27 mouse cellular contexts compared by ENCODE assay signal in the genomic region with DNA sequence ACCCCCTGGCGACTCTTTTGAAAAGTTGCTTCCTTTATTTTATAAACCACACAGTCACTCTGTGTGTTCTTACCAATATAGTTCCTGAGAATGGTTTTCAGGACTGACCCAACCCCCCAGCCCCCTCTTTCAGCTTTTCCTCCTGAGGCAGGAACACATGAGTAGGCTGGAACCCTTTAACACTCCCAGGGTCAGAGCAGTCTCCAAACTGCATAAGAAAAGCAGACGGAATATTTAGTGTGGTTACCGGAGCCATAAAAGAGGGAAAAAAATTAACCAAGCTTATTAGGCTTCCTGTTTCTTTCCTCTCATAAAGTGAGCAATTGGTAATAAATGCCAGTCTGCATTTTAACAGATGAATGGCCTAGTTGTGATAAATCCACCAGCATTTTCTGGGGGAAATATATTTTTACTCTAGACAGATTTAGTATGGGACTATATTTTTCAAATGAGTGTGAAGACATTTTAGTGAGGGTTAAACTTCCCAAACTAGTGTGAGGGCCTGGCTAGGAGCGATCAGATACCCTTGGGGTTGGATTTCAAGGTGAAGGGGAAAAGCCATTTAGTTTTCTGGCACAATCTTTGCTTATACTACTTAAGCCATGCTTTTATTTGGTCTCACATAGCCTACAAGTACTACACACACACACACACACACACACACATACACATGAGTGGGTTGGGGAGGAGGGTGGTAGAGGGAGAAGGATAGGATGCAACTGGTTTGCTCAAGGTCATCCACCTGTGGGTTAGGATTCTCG. TPM values are rescaled to one million over a fixed set of nuclear protein-coding genes. Genes with fewer than 3 reads are reported as not detected.
A peak's percentile ranks its signal among the peaks of the same experiment; 100 is the strongest.
DNase-seq lines count a peak whose midpoint lies in the region; ATAC-seq and TF ChIP-seq lines count a peak whose summit lies in the region.
"Had no signal": no experiment of that assay in that cellular context is flagged by ENCODE, and none has a peak within 500 bp of the region (broad histone marks: within the 10 kb centered on the region; RNA-seq: fewer than 3 reads in every experiment).

No protein-coding gene starts in this region.

- H3K27ac ChIP-seq in limb, embryonic 11.5 days (replicated peaks; ENCODE audit: low read depth, low read length) = peak overlapping the region; percentile 42; the same call in 1 of the 2 replicates
- H3K27ac ChIP-seq in limb, embryonic 10.5 days = no peak overlapping the region
- H3K27ac ChIP-seq in kidney, embryonic 14.5 days (ENCODE audit: low read depth, low read length) = peak overlapping the region; percentile 38; the same call in 1 of the 2 replicates
- H3K27ac ChIP-seq in limb, embryonic 15.5 days = no peak overlapping the region
- no peak overlapping the region for H3K27ac ChIP-seq in hindbrain, postnatal 0 days
- H3K27ac ChIP-seq: forebrain, embryonic 13.5 days; left cerebral cortex, adult 2 months; macrophage; midbrain, embryonic 10.5 days had no signal

- peak; percentile 85 for ATAC-seq in limb, embryonic 11.5 days (ENCODE audit: insufficient number of reproducible peaks, low FRiP score, low TSS enrichment, low read depth)
- peak; percentile 77 for ATAC-seq in kidney, embryonic 14.5 days (ENCODE audit: low FRiP score, low TSS enrichment)
- peak; percentile 52; the same call in 1 of the 2 replicates for ATAC-seq in limb, embryonic 15.5 days (ENCODE audit: insufficient number of reproducible peaks, low FRiP score, low TSS enrichment, low read depth)
- no peak for ATAC-seq in megakaryocyte progenitor cell, adult 5-6 weeks (replicated peaks; ENCODE audit: poor library complexity)
- no peak for ATAC-seq in hindbrain, postnatal 0 days
- ATAC-seq: forebrain, embryonic 13.5 days; lung, postnatal 0 days had no signal

- no peaks in the 10 kb centered on the region for H3K9me3 ChIP-seq in limb, embryonic 11.5 days (ENCODE audit: control insufficient read depth, low read length)
- no peaks in the 10 kb centered on the region for H3K9me3 ChIP-seq in limb, embryonic 10.5 days (replicated peaks)
- no peaks in the 10 kb centered on the region for H3K9me3 ChIP-seq in kidney, embryonic 14.5 days (ENCODE audit: control insufficient read depth, low read length)
- H3K9me3 ChIP-seq in limb, embryonic 15.5 days = no peaks in the 10 kb centered on the region
- no peaks in the 10 kb centered on the region for H3K9me3 ChIP-seq in hindbrain, postnatal 0 days (ENCODE audit: low read length)
- H3K9me3 ChIP-seq: forebrain, embryonic 13.5 days; midbrain, embryonic 10.5 days had no signal

- H3K9ac ChIP-seq in limb, embryonic 11.5 days (ENCODE audit: low read length) = no peak overlapping the region
- H3K9ac ChIP-seq in kidney, embryonic 14.5 days (ENCODE audit: low read depth, low read length) = no peak overlapping the region
- H3K9ac ChIP-seq in limb, embryonic 15.5 days = no peak overlapping the region
- H3K9ac ChIP-seq in hindbrain, postnatal 0 days (replicated peaks; ENCODE audit: low read length) = no peak overlapping the region
- H3K9ac ChIP-seq: forebrain, embryonic 13.5 days had no signal

- TF ChIP-seq CTCF in hindbrain, postnatal 0 days (IDR thresholded peaks at IDR 0.05; ENCODE audit: low read depth) = no peak

- H3K4me1 ChIP-seq in limb, embryonic 11.5 days (ENCODE audit: control insufficient read depth, insufficient read depth, low read length) = no peaks in the 10 kb centered on the region
- peaks cover 6% of the 10 kb centered on the region; the same call in 1 of the 2 replicates for H3K4me1 ChIP-seq in limb, embryonic 10.5 days
- no peaks in the 10 kb centered on the region for H3K4me1 ChIP-seq in kidney, embryonic 14.5 days (ENCODE audit: control insufficient read depth, insufficient read depth, low read length)
- H3K4me1 ChIP-seq in limb, embryonic 15.5 days = peaks cover 6% of the 10 kb centered on the region; the same call in 1 of the 2 replicates
- H3K4me1 ChIP-seq in hindbrain, postnatal 0 days (ENCODE audit: insufficient read depth, low read length) = no peaks in the 10 kb centered on the region
- H3K4me1 ChIP-seq: forebrain, embryonic 13.5 days; midbrain, embryonic 10.5 days had no signal

- H3K4me3 ChIP-seq in limb, embryonic 11.5 days (ENCODE audit: low read depth, low read length) = no peak overlapping the region
- no peak overlapping the region for H3K4me3 ChIP-seq in limb, embryonic 10.5 days
- H3K4me3 ChIP-seq in kidney, embryonic 14.5 days (ENCODE audit: low read length) = no peak overlapping the region
- H3K4me3 ChIP-seq in limb, embryonic 15.5 days = no peak overlapping the region
- no peak overlapping the region for H3K4me3 ChIP-seq in hindbrain, postnatal 0 days (ENCODE audit: low read length)
- H3K4me3 ChIP-seq: forebrain, embryonic 13.5 days; left cerebral cortex, adult 2 months; midbrain, embryonic 10.5 days had no signal

- no peak for DNase-seq in limb, embryonic 11.5 days (ENCODE audit: low spot score)
- DNase-seq in limb, embryonic 10.5 days (ENCODE audit: low spot score) = no peak
- DNase-seq in kidney, postnatal 25 days = peak; percentile 42 to 70
- DNase-seq in testis, postnatal 10 days (ENCODE audit: low spot score) = no peak
- DNase-seq in hindbrain, postnatal 0 days (ENCODE audit: low spot score) = no peak
- DNase-seq: adrenal gland, postnatal 25 days; cerebellum, adult 9-10 months; gastrocnemius, postnatal 14 days; heart, adult 11 months; layer of hippocampus, adult 9-11 months; right cerebral cortex, postnatal 14 days had no signal

- no peaks in the 10 kb centered on the region for H3K27me3 ChIP-seq in limb, embryonic 11.5 days (ENCODE audit: control insufficient read depth, insufficient read depth, low read length)
- no peaks in the 10 kb centered on the region for H3K27me3 ChIP-seq in limb, embryonic 10.5 days (ENCODE audit: low read depth, poor library complexity, severe bottlenecking)
- no peaks in the 10 kb centered on the region for H3K27me3 ChIP-seq in kidney, embryonic 14.5 days (ENCODE audit: control insufficient read depth, insufficient read depth, low read length)
- H3K27me3 ChIP-seq in limb, embryonic 15.5 days = no peaks in the 10 kb centered on the region
- no peaks in the 10 kb centered on the region for H3K27me3 ChIP-seq in hindbrain, postnatal 0 days (ENCODE audit: insufficient read depth, low read length)
- H3K27me3 ChIP-seq: forebrain, embryonic 13.5 days had no signal

- H3K4me2 ChIP-seq in limb, embryonic 11.5 days (ENCODE audit: low read depth, severe bottlenecking) = no peak overlapping the region
- H3K4me2 ChIP-seq in kidney, embryonic 14.5 days (replicated peaks; ENCODE audit: low read depth, low read length) = no peak overlapping the region
- H3K4me2 ChIP-seq in limb, embryonic 15.5 days = no peak overlapping the region
- no peak overlapping the region for H3K4me2 ChIP-seq in hindbrain, postnatal 0 days (ENCODE audit: low read depth, low read length)
- H3K4me2 ChIP-seq: forebrain, embryonic 13.5 days; heart, embryonic 11.5 days had no signal

- no peaks in the 10 kb centered on the region for H3K36me3 ChIP-seq in limb, embryonic 11.5 days (ENCODE audit: control insufficient read depth, insufficient read depth, low read length)
- no peaks in the 10 kb centered on the region for H3K36me3 ChIP-seq in limb, embryonic 10.5 days
- no peaks in the 10 kb centered on the region for H3K36me3 ChIP-seq in kidney, embryonic 14.5 days (ENCODE audit: control insufficient read depth, insufficient read depth, low read length)
- H3K36me3 ChIP-seq in limb, embryonic 15.5 days = no peaks in the 10 kb centered on the region
- no peaks in the 10 kb centered on the region for H3K36me3 ChIP-seq in hindbrain, postnatal 0 days (ENCODE audit: insufficient read depth, low read length)
- H3K36me3 ChIP-seq: midbrain, embryonic 10.5 days had no signal

- 43% methylated on average over 5 of the region's 5 CpGs for WGBS in limb, embryonic 11.5 days
- WGBS in limb, embryonic 10.5 days = 77% methylated on average over 5 of the region's 5 CpGs
- 33% methylated on average over 5 of the region's 5 CpGs for WGBS in kidney, embryonic 14.5 days
- 24% methylated on average over 5 of the region's 5 CpGs for WGBS in limb, embryonic 15.5 days
- WGBS in hindbrain, postnatal 0 days = 91% methylated on average over 5 of the region's 5 CpGs

RNA-seq across cellular contexts. Expression of a gene that starts 49.0 kb away (rescaled TPM):
- polyA plus RNA-seq in limb, embryonic 11.5 days (2014; fragmentation: Nextera tagmentation; extraction: Ambion mirVana) = not detected in 2 replicates
- not detected in 2 replicates for polyA plus RNA-seq in limb, embryonic 10.5 days (2016; fragmentation: Nextera tagmentation; extraction: Ambion mirVana)
- polyA plus RNA-seq in kidney, embryonic 14.5 days (2014; fragmentation: Nextera tagmentation; extraction: Ambion mirVana) = not detected in 2 replicates
- polyA plus RNA-seq in limb, embryonic 15.5 days (2015; fragmentation: Nextera tagmentation; extraction: Ambion mirVana) = not detected in 2 replicates
- not detected in 2 replicates for total RNA-seq in megakaryocyte progenitor cell, adult 5-6 weeks (2015)
- not detected in 2 replicates for total RNA-seq in megakaryocyte progenitor cell, adult 5-6 weeks (2017)
- 0.79 TPM in 1 of 2 replicates, not detected in the other for total RNA-seq in hindbrain, postnatal 0 days (2014; rRNA removed)
- polyA plus RNA-seq in hindbrain, postnatal 0 days (2015; fragmentation: Nextera tagmentation; extraction: Ambion mirVana) = not detected in 2 replicates
- total RNA-seq: adrenal gland, postnatal 25 days; gastrocnemius, postnatal 14 days; liver, adult 2 months had no signal
- polyA plus RNA-seq: embryonic facial prominence, embryonic 14.5 days; forebrain, embryonic 13.5 days; heart, embryonic 11.5 days; heart, postnatal 0 days; hindbrain, embryonic 11.5 days; large intestine, adult 2 months; liver, adult 2 months; liver, embryonic 16.5 days; lung, postnatal 0 days; macrophage; midbrain, embryonic 10.5 days; neural tube, embryonic 11.5 days had no signal

Comparison
In these comparisons a context has a peak if more than half of its experiments do, and no peak if none do; other contexts are left out.
1. H3K27ac ChIP-seq: peak in limb, embryonic 11.5 days (single experiment) and kidney, embryonic 14.5 days (single experiment); none in limb, embryonic 10.5 days (single experiment), limb, embryonic 15.5 days (single experiment) and hindbrain, postnatal 0 days (single experiment).
2. ATAC-seq: peak in limb, embryonic 11.5 days (single experiment), kidney, embryonic 14.5 days (single experiment) and limb, embryonic 15.5 days (single experiment); none in megakaryocyte progenitor cell, adult 5-6 weeks (single experiment) and hindbrain, postnatal 0 days (single experiment).
3. DNase-seq: peak in kidney, postnatal 25 days (2 of 2); none in limb, embryonic 11.5 days (single experiment), limb, embryonic 10.5 days (single experiment), testis, postnatal 10 days (single experiment) and hindbrain, postnatal 0 days (single experiment).